Mouse (Mus musculus) small intestine, adult 2 months (tissue): ENCODE measurements around the gene Rpf2. TPM values are rescaled to one million over a fixed set of nuclear protein-coding genes. Genes with fewer than 3 reads are reported as not detected.

ENCODE experiments used
- H3K27ac ChIP-seq: fragments of 200-500 bp; 2 replicates; pipeline ENCODE4 v1.5.1; 2012; ENCODE audit warnings: low read depth, low read length, control low read depth, inconsistent platforms; ENCODE audit not compliant: insufficient read depth
- H3K27me3 ChIP-seq: fragments of 200-500 bp; 2 replicates; pipeline ENCODE4 v1.6.1; 2012; ENCODE audit warnings: mild to moderate bottlenecking, moderate library complexity, low read length, inconsistent platforms; ENCODE audit not compliant: control insufficient read depth, insufficient read depth
- H3K36me3 ChIP-seq: fragments of 200-500 bp; 2 replicates; pipeline ENCODE4 v1.6.1; 2012; ENCODE audit warnings: mild to moderate bottlenecking, low read length, control low read depth, inconsistent platforms; ENCODE audit not compliant: control insufficient read depth, insufficient read depth
- H3K4me1 ChIP-seq: fragments of 200-500 bp; 2 replicates; pipeline ENCODE4 v1.6.1; 2012; ENCODE audit warnings: low read length, inconsistent platforms, mixed read lengths; ENCODE audit not compliant: control insufficient read depth, insufficient read depth, insufficient read length
- H3K4me3 ChIP-seq: fragments of 200-500 bp; 2 replicates; pipeline ENCODE4 v1.5.1; 2012; ENCODE audit warnings: low read depth, mild to moderate bottlenecking, control low read depth, inconsistent platforms, low read length, moderate library complexity
- CTCF ChIP-seq: fragments of 200-500 bp; IDR thresholded peaks from 2 replicates; pipeline ENCODE4 v1.5.1; 2012; ENCODE audit warnings: low read depth, mild to moderate bottlenecking, control low read depth, inconsistent platforms, low read length, moderate library complexity, mixed read lengths; ENCODE audit not compliant: insufficient replicate concordance, insufficient read length; ENCODE audit errors: extremely low read depth
- POLR2A ChIP-seq: fragments of 200-500 bp; IDR thresholded peaks from 2 replicates; pipeline ENCODE4 v1.6.1; 2012; ENCODE audit warnings: low read depth, mild to moderate bottlenecking, control low read depth, inconsistent platforms, low read length, moderate library complexity
- WGBS: fragments of 180-500 bp; shearing (Covaris S2); methylation state at CpG from one replicate; pipeline ENCODE4 v1.1.7; 2018; 5-methylcytosine and 5-hydroxymethylcytosine counted together
- polyA plus RNA-seq: library from polyadenylated mRNA; depleted of rRNA; stranded (reverse); fragments of >200 nt; gene quantifications from 2 replicates; pipeline ENCODE4 v1.2.3, GENCODE M21; 2012

Rpf2 gene
- polyA plus RNA-seq, 1 experiment: 1.1 TPM

- H3K36me3 ChIP-seq: 0 out of 2 replicates have a peak, but pooled peaks cover 1% of the 10 kb centered on the region
- H3K27me3 ChIP-seq: no peaks in the 10 kb centered on the region
- no peaks in the 10 kb centered on the region for H3K4me1 ChIP-seq
- H3K27ac ChIP-seq: no peak overlapping the region
- 65% methylated on average over 2 of the region's 2 CpGs for WGBS
- TF ChIP-seq CTCF: no peak
- no peak for TF ChIP-seq POLR2A
- H3K4me3 ChIP-seq: no peak overlapping the region
These were observed 34.7 kb upstream of the Rpf2 start for GRCm38 (mm10) chr10:40281565-40281964.

GRCm38 (mm10) chr10:40278317-40278716 is 31.5 kb upstream of the Rpf2 start:
- WGBS: 53% methylated on average over 5 of the region's 5 CpGs
- H3K4me3 ChIP-seq: no peak overlapping the region
- no peaks in the 10 kb centered on the region for H3K27me3 ChIP-seq
- TF ChIP-seq CTCF (no peak), POLR2A (no peak)
- H3K4me1 ChIP-seq: no peaks in the 10 kb centered on the region
- no peak overlapping the region for H3K27ac ChIP-seq
- H3K36me3 ChIP-seq: no peaks in the 10 kb centered on the region

- H3K4me3 ChIP-seq: no peak overlapping the region
- H3K27ac ChIP-seq: no peak overlapping the region
- TF ChIP-seq CTCF (no peak), POLR2A (no peak)
- no peaks in the 10 kb centered on the region for H3K36me3 ChIP-seq
- 67% methylated on average over 7 of the region's 7 CpGs for WGBS
- H3K4me1 ChIP-seq: no peaks in the 10 kb centered on the region
- no peaks in the 10 kb centered on the region for H3K27me3 ChIP-seq
These were observed 29.2 kb upstream of the Rpf2 start for GRCm38 (mm10) chr10:40275991-40276390.

GRCm38 (mm10) chr10:40273938-40274337 is 27.1 kb upstream of the Rpf2 start:
- 75% methylated on average over 5 of the region's 5 CpGs for WGBS
- H3K4me1 ChIP-seq: no peaks in the 10 kb centered on the region
- no peaks in the 10 kb centered on the region for H3K27me3 ChIP-seq
- H3K36me3 ChIP-seq: no peaks in the 10 kb centered on the region
- no peak for TF ChIP-seq CTCF
- TF ChIP-seq POLR2A: no peak
- no peak overlapping the region for H3K27ac ChIP-seq
- no peak overlapping the region for H3K4me3 ChIP-seq

- Histone ChIP-seq H3K27me3 (no peaks in the 10 kb centered on the region), H3K27ac (no peak overlapping the region), H3K4me3 (no peak overlapping the region), H3K4me1 (no peaks in the 10 kb centered on the region), H3K36me3 (no peaks in the 10 kb centered on the region)
- TF ChIP-seq CTCF (no peak), POLR2A (no peak)
- WGBS: 86% methylated on average over 3 of the region's 3 CpGs
These were observed 24.4 kb upstream of the Rpf2 start for GRCm38 (mm10) chr10:40271216-40271615.

GRCm38 (mm10) chr10:40264920-40265319 is 18.1 kb upstream of the Rpf2 start:
- Histone ChIP-seq H3K27me3 (no peaks in the 10 kb centered on the region), H3K36me3 (no peaks in the 10 kb centered on the region), H3K4me3 (no peak overlapping the region), H3K4me1 (no peaks in the 10 kb centered on the region), H3K27ac (no peak overlapping the region)
- no peak for TF ChIP-seq POLR2A
- TF ChIP-seq CTCF: no peak
- WGBS: 85% methylated on average over 3 of the region's 3 CpGs

GRCm38 (mm10) chr10:40263691-40264090 is 16.9 kb upstream of the Rpf2 start:
- no peaks in the 10 kb centered on the region for H3K27me3 ChIP-seq
- 75% methylated on average over 4 of the region's 4 CpGs for WGBS
- H3K36me3 ChIP-seq: no peaks in the 10 kb centered on the region
- TF ChIP-seq CTCF: no peak
- no peak for TF ChIP-seq POLR2A
- no peaks in the 10 kb centered on the region for H3K4me1 ChIP-seq
- H3K27ac ChIP-seq: no peak overlapping the region
- H3K4me3 ChIP-seq: no peak overlapping the region

- H3K27ac ChIP-seq: no peak overlapping the region
- H3K27me3 ChIP-seq: no peaks in the 10 kb centered on the region
- TF ChIP-seq POLR2A (no peak), CTCF (no peak)
- no peaks in the 10 kb centered on the region for H3K4me1 ChIP-seq
- H3K36me3 ChIP-seq: no peaks in the 10 kb centered on the region
- 59% methylated on average over 6 of the region's 6 CpGs for WGBS
- H3K4me3 ChIP-seq: no peak overlapping the region
These were observed 15.4 kb upstream of the Rpf2 start for GRCm38 (mm10) chr10:40262200-40262599.
